20 mouse cellular contexts compared by ENCODE assay signal in the genomic region with DNA sequence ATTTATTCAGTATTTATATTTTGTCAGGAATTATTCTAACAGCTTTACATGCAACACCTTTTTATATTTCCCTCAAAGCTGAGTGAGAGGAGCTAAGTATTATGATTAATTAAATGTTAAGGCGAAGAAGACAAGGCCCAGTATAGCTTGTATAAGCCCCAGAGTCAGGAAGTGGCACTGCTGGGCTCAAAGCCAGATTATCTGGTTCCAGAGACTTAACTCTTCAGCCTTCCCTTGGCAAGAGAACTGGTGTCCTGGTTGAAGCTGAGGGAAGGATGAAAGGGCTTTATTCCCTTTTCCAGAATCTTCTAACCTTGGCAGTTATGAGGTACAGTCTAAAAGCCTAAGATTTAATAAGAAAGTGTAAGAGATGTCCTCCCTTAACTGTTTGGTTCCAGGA.
"Had no signal": no experiment of that assay in that cellular context is flagged by ENCODE, and none has a peak within 500 bp of the region (broad histone marks: within the 10 kb centered on the region; RNA-seq: fewer than 3 reads in every experiment).

No protein-coding gene starts in this region.

- H3K27me3 ChIP-seq: limb, embryonic 12.5 days; limb, embryonic 15.5 days; lung, embryonic 15.5 days; midbrain, embryonic 15.5 days; neural tube, embryonic 13.5 days; stomach, embryonic 15.5 days had no signal

- DNase-seq: kidney, adult 11 months; kidney, adult 9 months; kidney, postnatal 14 days; layer of hippocampus, adult 9-11 months; liver, postnatal 0 days; lung, postnatal 10 days; lung, postnatal 36 days; retina, postnatal 1 day; right cerebral cortex, postnatal 25 days; spleen, adult 18-20 months; thymus, postnatal 36 days had no signal

- H3K4me1 ChIP-seq: limb, embryonic 12.5 days; limb, embryonic 15.5 days; lung, embryonic 15.5 days; midbrain, embryonic 15.5 days; neural tube, embryonic 13.5 days; stomach, embryonic 15.5 days had no signal

- H3K4me3 ChIP-seq: layer of hippocampus, adult 2 months; limb, embryonic 12.5 days; limb, embryonic 15.5 days; lung, embryonic 15.5 days; midbrain, embryonic 15.5 days; myocyte; neural tube, embryonic 13.5 days; stomach, embryonic 15.5 days had no signal

- H3K9ac ChIP-seq: limb, embryonic 12.5 days; limb, embryonic 15.5 days; liver, embryonic 14.5 days; liver, postnatal 0 days; lung, embryonic 15.5 days; midbrain, embryonic 15.5 days; neural tube, embryonic 13.5 days; stomach, embryonic 15.5 days had no signal

- H3K36me3 ChIP-seq: limb, embryonic 12.5 days; limb, embryonic 15.5 days; lung, embryonic 15.5 days; midbrain, embryonic 15.5 days; neural tube, embryonic 13.5 days; stomach, embryonic 15.5 days had no signal

- H3K27ac ChIP-seq: layer of hippocampus, adult 2 months; limb, embryonic 12.5 days; limb, embryonic 15.5 days; liver, embryonic 14.5 days; lung, embryonic 15.5 days; midbrain, embryonic 15.5 days; neural tube, embryonic 13.5 days; stomach, embryonic 15.5 days had no signal
